Mouse (Mus musculus): Measurements from ENCODE around the gene Plekho2. TPM values are rescaled to one million over a fixed set of nuclear protein-coding genes. Genes with fewer than 3 reads are reported as not detected.

Gene Plekho2
- total RNA-seq (2014; fragmentation: Nextera tagmentation): 15.4 and 20.2 TPM in 2 replicates
- total RNA-seq (2017): 7.1 and 12.6 TPM in 2 replicates

DNA sequence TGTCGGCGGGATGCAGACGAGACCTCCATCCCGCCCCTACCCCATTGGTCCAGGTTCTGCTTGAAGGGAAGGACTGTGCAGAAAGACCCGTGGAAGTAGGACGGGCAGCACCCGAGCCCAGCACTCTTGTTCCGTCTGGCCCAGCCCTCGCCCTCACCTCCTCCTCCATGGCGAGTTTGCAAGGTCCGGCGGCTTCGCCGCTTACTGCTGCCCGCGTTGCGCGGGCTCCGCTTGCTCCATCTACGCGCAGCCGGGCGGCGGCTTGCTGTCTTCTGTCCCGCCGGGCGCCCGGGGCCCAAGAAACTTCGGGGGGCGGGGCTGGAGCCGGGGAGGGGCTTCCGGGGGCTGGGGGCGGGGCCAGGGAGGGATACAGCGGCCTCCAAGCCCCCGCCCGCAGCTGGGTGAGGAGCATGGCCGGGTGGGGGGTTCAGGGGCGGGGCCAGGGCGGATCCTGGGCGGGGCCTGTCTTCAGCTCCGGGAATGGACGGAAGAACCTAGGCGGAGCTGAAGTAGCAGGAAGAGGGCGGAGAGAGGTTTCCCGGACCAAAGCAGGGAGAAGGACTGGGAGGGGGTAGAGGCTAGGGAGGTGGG lies at the start of gene Plekho2:
Gene Plekho2, minus strand, starts transcription at position 260 of the 591 bp plus-strand sequence.
- ATAC-seq (replicated peaks; ENCODE audit: poor library complexity, severe bottlenecking): peak; percentile 64

DNA sequence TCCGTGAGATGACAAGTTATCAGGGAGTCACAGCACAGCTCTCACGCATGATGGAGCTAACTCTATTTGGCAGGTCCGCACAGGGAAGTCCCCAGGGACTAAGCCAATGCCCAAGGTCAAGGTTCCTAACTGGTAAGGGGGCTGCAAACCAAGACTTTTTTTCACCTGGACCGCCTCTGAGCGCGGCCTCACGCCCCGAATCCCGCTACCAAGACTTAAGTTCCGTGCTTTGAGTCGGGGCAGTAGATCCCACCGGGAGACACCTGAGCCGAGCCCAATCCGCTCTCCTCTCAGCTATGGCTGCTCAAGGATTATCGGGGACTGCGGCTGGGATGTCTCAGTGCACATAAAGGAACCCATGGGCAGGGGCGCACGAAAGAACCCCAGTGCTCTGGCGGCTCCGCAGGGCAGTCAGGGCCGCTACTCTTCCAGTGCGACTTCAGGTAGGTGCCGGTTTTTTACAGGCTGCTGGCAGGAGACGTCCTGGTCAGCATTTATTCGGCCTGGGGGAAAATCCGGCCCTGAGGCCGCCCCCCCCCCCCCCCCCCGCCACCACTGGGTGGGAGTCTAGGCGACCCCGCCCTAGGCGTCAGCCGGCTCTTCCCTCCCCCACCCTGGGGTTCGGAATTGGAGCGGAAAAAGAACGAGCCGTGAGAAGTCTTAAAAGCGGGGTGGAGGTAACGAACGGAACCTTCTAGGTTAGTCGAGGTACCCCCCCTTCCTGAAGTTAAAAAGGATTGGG lies 49.4 kb upstream of the Plekho2 start, which contains the start of gene Rbpms2:
Gene Rbpms2, plus strand, starts transcription at position 624 of the 742 bp plus-strand sequence.
- 0 out of 2 replicates have a peak, but pooled peaks have one; percentile 1 for ATAC-seq (replicated peaks; ENCODE audit: poor library complexity, severe bottlenecking)

DNA sequence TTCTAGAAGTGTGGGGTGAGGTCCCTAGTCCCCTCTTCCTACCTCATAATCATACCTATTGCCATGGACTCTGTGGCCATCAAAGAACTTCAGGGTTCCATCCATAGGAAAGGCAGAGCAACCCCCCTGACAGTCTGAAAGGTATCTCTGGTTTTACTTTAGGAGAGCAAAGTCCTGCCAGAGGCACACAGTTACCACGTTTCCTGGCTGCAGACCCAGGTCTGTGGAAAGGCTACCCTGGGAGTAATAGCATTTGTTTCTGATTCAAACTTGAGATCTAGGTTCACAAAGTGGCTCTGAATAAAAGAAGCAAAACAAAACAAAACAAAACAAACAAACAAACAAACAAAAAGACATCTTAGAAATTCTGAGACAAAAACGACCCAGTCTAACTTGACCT lies 44.4 kb upstream of the Plekho2 start:
- ATAC-seq (replicated peaks; ENCODE audit: poor library complexity, severe bottlenecking): no peak

DNA sequence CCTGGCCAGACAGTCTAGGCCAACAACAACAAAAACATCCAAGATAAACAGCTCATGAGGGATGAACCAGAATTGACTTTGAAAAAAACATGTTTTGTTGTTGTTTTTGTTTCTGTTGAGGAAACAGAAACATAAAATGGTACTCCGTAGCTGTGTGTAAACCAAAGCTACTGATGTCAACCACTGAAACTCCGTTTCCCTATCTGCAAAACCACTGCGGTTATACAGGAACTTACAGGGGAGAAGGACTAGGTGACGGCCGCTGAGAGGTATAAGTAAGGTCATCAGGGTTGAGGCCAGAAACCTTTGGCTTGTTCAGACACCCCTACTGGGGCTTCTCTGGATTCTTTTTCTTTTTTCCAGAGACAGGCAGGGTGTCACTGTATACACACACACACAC lies 43.0 kb upstream of the Plekho2 start:
- no peak for ATAC-seq (replicated peaks; ENCODE audit: poor library complexity, severe bottlenecking)

DNA sequence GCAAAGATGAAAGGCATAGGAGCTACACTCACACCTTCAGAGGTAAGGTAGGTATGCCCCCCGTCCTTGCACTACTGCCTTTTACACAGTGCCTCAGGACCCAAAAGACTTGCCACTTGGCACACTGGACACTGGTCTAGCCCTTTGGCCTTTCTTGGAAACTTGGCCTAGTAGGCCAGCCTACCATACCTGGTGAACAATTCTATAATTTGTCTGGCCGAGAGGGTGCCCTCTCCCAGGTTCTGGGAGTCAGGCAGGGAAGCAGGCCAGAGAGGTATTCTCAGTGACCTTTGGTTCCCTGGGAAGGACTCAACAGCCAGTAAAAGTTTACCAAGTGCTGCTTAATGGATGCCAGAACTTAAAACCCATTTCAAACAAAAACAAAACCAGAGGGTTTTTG lies 41.8 kb upstream of the Plekho2 start:
- no peak for ATAC-seq (replicated peaks; ENCODE audit: poor library complexity, severe bottlenecking)

DNA sequence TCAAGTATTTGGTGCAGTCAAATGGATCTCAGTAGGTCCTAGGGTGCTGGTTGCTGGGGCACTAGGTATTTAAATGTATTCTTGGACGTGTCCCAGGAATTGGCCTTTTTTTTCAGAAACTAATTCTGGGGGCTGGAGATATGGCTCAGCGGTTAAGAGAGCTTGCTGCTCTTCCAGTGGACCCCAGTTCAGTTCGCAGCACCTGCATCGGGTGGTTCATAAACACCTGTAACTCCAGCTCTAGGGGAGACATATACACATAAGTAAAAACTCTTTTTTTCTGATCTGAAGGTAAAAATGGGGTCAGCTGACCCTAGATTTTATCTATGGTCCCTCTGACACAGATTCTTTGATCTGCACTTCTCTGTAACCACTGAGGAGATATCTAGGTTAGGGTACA lies 41.4 kb upstream of the Plekho2 start:
- ATAC-seq (replicated peaks; ENCODE audit: poor library complexity, severe bottlenecking): no peak

DNA sequence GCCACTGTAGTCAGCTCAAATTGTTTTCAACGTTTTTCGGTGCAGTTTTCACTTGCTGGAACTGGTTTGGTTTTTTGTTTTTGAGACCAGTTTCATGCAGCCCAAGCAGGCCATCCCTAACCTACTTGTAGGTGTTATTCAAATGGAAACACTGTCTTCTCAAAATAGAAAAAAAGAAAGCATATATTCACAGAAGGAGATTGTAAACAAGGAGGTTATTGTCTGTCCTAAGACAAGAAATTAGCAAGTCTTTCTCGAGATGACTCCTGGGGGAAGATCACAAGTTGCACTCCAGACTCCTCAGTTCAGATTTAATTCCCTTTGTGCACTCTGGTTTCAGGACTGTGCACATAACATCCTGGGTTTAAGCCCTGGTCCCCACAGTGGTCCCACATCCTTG lies 39.5 kb upstream of the Plekho2 start:
- ATAC-seq (replicated peaks; ENCODE audit: poor library complexity, severe bottlenecking): no peak

DNA sequence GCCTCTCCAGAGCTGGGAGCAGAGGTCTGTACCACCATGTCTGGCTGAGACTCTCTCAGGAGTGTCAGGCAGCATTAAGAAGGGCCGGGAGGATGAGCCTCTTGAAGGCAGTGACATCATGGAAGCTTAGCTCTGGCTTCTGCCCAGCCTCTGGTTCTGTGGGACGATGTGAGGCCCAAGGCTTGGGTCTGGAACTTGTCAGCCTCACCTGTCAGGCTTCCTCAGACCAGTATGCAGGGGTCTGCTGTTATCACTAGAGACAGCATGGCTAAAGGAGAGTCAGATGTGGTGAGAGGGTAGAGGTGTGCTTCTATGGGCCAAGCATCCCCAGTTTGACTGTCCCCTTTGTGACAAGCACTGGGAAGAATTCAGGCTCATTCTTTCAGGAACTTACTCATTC lies 33.3 kb upstream of the Plekho2 start:
- no peak for ATAC-seq (replicated peaks; ENCODE audit: poor library complexity, severe bottlenecking)

DNA sequence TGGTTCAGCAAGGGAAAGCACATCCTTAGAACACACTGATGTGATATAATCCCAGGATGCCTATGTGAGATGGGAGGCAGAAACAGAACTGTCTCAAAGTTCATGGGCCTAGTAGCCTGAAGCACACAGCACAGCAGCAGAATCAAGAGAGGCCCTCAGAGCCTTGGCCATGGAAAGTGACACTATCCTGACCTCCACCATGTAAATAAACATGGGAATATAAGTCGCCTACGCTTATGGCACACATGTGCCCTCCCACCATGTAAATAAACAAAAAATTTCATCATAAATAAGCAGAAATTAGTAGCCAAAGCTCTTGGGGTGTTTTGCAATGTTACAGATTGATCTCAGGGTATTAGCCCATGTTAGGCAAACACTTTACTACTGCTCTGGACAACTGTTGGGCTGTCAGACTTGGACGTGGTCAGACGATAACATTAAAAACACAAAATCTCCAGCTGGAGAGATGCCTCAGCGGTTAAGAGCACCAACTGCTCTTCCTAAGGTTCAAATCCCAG lies 32.2 kb upstream of the Plekho2 start:
- no peak for ATAC-seq (replicated peaks; ENCODE audit: poor library complexity, severe bottlenecking)

DNA sequence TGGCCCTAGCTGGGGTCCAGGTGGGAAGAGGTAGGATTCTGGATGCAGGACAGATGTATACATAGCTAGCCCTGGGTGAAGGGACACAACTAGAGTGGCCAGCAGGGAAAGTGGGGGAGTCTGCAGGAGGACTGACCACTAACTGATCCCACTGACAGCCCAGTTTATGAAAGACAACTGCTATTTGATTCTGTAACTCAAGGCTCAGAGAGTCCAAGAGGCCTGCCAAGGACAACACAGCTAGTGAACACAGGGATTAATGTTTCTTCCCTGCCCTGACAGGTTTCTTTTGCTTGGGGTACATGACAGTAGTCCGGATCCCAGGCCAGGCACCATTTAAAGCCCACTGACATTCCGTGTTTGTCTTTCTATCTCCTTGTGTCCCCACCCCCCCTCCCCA lies 27.3 kb upstream of the Plekho2 start:
- ATAC-seq (replicated peaks; ENCODE audit: poor library complexity, severe bottlenecking): no peak

DNA sequence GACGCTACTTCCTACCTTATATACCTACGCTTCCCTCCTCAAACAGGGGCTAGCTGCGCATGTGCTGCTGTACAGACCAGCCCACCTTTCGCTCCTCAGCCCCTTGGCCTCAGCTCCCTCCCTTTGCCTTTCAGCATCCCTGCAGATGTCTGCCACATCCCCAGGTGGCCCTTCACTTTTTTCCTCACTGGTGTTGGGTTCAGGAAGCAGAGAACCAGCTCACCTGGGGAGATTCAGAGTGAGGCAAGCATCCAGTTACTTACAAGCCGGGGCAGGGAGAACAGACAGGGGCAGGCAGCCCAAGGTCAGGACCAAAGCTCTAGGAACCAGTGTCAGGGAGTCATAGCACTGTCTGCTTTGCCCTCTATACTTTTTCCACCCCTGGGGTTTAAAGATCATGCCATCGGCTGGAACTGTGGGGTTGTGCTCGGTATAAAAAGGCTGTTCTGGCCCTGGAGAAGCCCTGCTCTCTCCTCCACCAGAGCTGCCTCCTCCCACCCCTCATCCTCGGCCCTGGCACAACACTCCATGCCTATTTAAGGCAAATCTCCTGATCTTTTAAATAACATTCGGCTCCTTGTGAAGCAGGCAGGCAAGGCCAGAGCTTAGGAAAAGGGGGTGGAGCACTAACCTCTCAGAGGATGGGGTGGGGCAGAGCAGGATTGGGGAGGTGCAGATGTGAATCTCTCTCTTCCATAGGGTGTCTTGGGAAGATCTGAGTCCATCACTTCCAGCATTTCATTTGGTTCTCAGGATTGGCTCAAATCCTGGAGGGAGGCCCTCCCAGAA lies 26.7 kb upstream of the Plekho2 start:
- ATAC-seq (replicated peaks; ENCODE audit: poor library complexity, severe bottlenecking): no peak

DNA sequence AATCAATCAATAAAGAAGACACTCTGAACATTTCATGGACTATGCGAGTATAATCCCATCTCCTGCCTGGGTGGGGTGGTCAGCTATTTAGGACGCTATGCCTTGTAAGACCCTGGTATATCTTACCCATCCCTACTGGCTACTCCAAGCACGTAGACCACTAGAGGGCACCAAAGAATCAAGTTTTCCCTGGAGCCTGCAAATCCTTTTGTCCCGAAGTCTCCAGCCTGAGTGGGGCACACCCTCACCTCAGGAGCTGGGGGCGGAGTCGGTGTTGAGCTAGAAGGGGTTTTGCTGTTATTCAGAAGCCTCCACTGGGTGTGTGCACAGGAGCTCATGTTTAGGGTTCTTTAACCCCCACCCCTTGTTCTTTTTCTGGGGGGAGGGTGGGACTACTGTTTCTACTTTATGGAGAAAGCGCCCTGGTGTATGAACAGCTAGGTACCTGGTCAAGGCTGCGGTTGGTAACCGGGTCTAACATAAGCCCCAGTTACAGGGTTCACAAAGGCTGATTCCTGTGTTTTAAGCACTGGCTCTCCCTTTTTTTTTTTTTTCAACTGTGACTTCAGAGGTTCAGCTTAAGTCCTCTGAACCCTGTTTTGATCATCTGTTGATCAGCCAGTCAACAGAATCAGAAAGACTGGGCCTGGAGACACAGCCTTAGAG lies 25.8 kb upstream of the Plekho2 start:
- ATAC-seq (replicated peaks; ENCODE audit: poor library complexity, severe bottlenecking): peak; percentile 94

DNA sequence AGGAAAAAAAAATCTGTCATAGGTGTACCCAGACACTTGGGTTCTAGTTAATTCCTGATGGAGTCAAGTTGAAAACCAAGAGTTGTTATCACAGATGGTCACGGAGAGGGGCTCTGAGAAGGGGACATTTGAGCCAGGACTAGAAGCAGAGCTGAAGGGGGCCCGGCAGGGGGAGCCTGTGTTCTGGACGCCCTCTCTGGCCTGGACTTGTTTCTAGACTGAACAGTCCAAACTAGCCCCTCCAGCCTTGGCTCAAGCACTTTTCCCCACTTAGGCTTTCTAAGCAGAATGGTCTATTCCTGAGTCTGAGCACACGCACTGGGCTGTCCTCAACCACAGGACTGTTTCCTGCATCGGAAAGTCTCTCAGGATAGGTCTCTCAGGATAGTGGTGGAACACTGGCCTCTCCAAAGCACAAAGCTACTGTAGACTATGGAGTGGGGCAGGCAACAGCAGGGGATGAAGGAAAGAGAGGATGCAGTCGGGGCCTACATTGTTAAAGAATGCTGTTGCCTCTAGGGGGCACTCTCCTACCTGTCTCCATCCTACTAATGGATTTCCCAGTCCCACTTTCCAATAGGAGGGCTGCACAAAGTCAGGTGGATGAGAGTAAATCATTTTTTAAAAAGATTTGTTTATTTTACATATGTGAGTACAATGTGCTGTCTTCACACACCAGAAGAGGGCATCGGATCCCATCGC lies 23.7 kb upstream of the Plekho2 start:
- ATAC-seq (replicated peaks; ENCODE audit: poor library complexity, severe bottlenecking): no peak; the same call in 1 of the 2 replicates

DNA sequence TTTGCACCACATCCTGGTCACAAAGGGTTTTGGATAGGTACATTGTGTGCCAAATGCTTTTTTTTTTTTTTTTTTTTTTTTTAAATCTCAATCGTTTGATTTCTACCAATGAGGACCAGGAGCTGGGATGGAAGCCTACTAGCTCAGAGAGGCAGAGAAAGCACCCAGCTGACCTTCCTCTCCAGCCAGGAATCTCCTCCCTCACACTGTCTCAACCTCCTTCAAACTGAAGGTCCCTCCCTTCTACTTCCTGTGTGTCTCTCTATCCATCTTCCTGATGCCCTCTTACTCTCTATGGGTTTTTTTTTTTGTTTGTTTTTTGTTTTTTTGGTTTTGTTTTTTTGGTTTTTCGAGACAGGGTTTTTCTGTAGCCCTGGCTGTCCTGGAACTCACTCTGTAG lies 21.1 kb upstream of the Plekho2 start:
- no peak for ATAC-seq (replicated peaks; ENCODE audit: poor library complexity, severe bottlenecking)

DNA sequence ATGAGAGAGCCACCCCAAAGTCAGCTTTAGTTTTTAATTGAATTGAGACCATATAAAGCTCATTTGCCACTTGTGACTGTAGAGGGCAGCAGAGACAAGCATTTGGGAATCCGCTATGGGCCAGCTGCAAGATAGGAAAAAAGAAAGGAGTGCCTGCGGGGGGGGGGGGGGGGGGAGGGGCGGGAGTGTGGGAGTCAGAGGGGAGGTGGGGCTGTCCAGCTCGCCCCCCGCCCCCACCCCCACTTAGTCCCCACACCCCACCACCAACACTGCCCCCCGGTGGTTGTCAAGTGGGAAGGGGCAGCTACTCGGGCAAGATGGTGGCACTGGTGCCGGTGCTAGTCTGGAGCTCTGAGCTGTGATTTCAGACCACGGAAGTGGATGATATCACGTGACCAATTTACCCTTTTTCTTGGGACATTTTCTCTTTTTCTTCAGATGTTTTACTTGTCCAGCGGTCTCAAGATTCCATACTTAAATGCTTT lies 19.0 kb upstream of the Plekho2 start:
- ATAC-seq (replicated peaks; ENCODE audit: poor library complexity, severe bottlenecking): no peak; the same call in 1 of the 2 replicates

DNA sequence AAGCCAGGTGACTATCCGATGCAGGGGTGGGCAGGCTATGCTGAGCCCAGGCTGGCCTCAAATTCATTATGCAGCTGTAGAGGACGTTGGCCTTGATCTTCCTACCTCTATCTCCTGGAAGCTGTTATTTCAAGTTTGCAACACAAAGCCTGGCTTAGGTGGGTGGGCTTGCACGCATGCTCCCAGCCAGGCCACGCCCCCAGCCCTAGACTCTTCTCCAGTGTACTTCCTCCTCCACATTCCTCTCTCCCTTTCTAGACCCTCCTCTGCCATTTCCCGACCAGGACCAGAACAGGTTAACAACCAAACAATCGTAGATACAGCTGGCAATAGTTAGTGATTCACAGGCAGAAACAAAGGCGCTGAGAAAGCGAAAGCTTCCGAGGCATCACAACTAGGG lies 13.8 kb upstream of the Plekho2 start:
- no peak for ATAC-seq (replicated peaks; ENCODE audit: poor library complexity, severe bottlenecking)

DNA sequence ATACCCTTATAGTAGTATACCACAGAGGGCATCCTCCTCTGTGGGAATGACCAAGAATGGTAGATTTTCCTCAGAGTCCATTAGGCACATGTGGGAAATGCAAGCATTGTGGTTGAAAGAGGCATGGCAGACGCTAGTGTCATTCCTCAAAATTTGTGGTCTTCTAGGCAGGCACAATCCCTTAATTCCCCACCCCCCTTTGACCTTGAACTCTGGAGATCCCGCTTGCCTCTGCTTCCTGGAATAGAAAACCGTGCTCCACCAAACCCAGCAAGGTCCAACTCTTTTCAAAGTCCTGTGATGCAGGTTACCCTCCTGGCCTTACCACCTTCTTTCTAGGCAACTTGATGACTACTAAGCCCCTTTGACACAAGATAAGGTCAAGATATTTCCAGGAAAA lies 12.9 kb upstream of the Plekho2 start:
- ATAC-seq (replicated peaks; ENCODE audit: poor library complexity, severe bottlenecking): no peak

DNA sequence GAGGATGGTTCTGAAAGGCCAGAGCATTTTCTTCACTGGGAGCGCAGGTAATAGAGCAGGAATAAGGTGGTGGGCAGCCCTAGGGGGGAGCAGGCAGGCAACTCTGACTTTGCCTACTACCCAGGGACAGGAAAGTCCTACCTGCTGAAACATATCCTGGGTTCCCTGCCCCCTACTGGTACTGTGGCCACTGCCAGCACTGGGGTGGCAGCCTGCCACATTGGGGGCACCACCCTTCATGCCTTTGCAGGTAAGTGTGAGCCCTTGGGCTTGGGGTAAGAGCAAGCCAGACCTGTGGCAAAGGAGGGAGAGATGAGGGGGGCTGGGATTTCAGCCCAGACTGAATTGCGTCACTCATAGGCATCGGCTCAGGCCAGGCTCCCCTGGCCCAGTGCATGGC lies 9.3 kb upstream of the Plekho2 start:
- no peak for ATAC-seq (replicated peaks; ENCODE audit: poor library complexity, severe bottlenecking)

DNA sequence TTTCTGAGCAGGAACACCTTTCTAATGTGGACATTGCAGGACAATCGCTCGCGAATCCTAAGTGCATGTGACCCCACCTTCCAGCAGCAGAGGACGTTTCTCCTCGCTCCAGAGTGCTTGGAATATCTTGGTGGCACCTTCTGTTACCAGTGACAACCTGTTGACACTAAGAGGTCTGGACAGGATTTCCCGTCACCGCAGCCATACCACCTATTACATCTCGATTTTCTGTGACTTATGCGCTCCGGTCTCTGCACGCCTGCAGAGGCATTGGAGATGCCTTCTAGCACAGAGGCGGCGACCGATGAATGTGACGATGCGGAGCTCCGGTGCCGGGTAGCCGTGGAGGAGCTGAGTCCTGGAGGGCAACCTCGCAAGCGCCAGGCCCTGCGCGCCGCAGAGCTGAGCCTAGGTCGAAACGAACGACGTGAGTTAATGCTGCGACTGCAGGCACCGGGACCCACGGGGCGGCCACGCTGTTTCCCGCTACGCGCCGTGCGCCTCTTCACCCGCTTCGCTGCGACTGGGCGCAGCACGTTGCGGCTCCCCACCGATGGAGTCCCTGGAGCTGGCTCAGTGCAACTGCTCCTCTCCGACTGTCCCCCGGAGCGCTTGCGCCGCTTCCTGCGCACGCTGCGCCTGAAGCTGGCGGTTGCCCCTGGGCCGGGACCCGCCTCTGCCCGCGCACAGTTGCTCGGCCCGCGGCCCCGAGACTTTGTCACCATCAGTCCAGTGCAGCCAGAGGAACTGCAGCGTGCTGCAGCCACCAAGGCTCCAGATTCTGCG lies 7.9 kb upstream of the Plekho2 start:
- ATAC-seq (replicated peaks; ENCODE audit: poor library complexity, severe bottlenecking): peak; percentile 56
